Mouse (Mus musculus) liver, postnatal 0 days (tissue): ENCODE data around the gene Ccdc58.

Experiments
- CTCF ChIP-seq: sonication (generic); IDR thresholded peaks from 2 replicates; pipeline ENCODE4 v1.5.1; 2016; ENCODE audit warnings: antibody characterized with exemption, low read depth
- EP300 ChIP-seq: IDR thresholded peaks from 2 replicates; pipeline ENCODE4 v1.6.1; 2016; ENCODE audit warnings: antibody characterized with exemption, low read depth, mild to moderate bottlenecking

DNA sequence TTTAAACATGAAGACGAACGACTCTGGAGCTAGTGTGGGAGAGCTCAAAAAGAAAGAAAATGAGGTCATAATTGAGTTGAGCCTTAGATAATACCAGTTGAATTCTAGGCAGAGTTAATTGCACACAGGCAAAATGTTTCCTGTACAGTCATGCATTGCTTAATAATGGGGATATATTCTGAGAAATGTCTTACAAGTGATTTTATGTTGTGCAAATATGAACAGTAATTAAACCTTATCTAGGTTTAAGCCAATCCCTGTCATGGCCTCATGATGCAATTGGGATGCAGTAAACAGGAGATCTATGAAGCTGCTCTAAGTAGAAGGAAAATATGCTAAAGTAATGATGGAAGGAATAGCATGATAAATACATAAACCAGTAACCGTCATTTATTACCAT is 3.3 kb downstream of the Ccdc58 start:
- TF ChIP-seq CTCF, result no peak
- no peak for TF ChIP-seq EP300
